Mouse (Mus musculus) G1E (cell line): ENCODE results near the gene Babam1.

Experiments used
- CTCF ChIP-seq: IDR thresholded peaks from 2 replicates; pipeline ENCODE4 v1.5.1; 2012; ENCODE audit warnings: low read depth, low read length, inconsistent platforms, mixed read lengths
- GATA2 ChIP-seq: IDR thresholded peaks from 2 replicates; pipeline ENCODE4 v1.6.1; 2012; ENCODE audit warnings: low read depth, low read length, inconsistent platforms, borderline replicate concordance
- POLR2AphosphoS5 ChIP-seq: IDR thresholded peaks from 2 replicates; pipeline ENCODE4 v1.6.1; 2012; ENCODE audit warnings: low read depth, low read length, inconsistent platforms; ENCODE audit not compliant: insufficient replicate concordance
- TAL1 ChIP-seq: conservative IDR thresholded peaks from 2 replicates; pipeline ENCODE4 v1.6.1; 2012; ENCODE audit warnings: low read depth, low read length, inconsistent platforms, mixed read lengths

DNA sequence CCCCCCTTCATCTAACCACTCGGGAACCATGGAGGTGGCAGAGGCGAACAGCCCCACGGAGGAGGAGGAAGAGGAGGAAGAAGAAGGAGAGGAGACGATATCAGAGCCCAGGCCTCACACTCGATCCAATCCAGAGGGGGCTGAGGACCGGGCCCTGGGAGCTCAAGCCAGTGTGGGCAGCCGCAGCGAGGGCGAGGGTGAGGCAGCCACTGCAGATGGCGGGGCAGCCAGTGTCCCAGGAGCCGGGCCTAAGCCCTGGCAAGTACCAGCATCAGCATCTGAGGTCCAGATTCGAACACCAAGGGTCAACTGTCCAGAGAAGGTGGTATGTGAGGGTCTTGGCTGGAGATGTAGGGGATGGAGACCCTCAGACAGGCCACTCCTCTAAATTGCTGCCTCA, 1.0 kb downstream of the Babam1 start:
- TF ChIP-seq CTCF: no peak
- TF ChIP-seq POLR2AphosphoS5: no peak
- no peak for TF ChIP-seq TAL1
- no peak for TF ChIP-seq GATA2
